Comparison of ENCODE assay signal across 8 mouse cellular contexts in the genomic region with DNA sequence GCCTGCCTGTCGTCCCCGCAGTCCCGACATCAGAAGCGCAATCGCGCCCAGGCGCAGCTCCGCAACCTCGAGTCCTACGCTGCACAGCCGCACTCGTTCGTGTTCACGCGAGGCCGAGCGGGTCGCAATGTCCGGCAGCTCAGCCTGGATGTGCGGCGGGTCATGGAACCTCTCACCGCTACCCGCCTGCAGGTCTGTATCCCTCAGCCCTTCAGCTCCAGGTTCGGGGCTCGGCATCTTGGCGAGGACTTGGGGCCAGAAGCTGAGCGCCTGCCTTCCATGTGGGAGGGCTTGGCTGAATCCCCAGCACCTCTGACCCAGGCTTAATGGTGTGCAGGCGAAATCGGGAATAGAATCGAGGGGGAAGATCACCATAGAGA. TPM values are rescaled to one million over a fixed set of nuclear protein-coding genes. Genes with fewer than 3 reads are reported as not detected.
A peak's percentile ranks its signal among the peaks of the same experiment; 100 is the strongest.
DNase-seq lines count a peak whose midpoint lies in the region; ATAC-seq lines count a peak whose summit lies in the region.

No protein-coding gene starts in this region.

- WGBS in limb, embryonic 13.5 days: under 1% methylated on average over 30 of the region's 30 CpGs
- under 1% methylated on average over 30 of the region's 30 CpGs for WGBS in stomach, embryonic 15.5 days

- H3K9me3 ChIP-seq in megakaryocyte, embryonic 14.5 days: peaks cover 9% of the 10 kb centered on the region
- no peaks in the 10 kb centered on the region for H3K9me3 ChIP-seq in limb, embryonic 13.5 days
- H3K9me3 ChIP-seq in stomach, embryonic 15.5 days: no peaks in the 10 kb centered on the region

- peak overlapping the region; percentile 88 for H3K4me2 ChIP-seq in limb, embryonic 13.5 days (replicated peaks)
- H3K4me2 ChIP-seq in stomach, embryonic 15.5 days: peak overlapping the region; percentile 79

- peak overlapping the region; percentile 95 for H3K9ac ChIP-seq in limb, embryonic 13.5 days
- H3K9ac ChIP-seq in stomach, embryonic 15.5 days: peak overlapping the region; percentile 84

- DNase-seq in adrenal gland, postnatal 14 days: peak; percentile 58
- no peak for DNase-seq in adrenal gland, postnatal 25 days
- DNase-seq in right cerebral cortex, postnatal 25 days: no peak
- no peak for DNase-seq in cerebellum, adult 9-10 months

- no peak for ATAC-seq in megakaryocyte, adult 5-6 weeks (ENCODE audit: poor library complexity, severe bottlenecking)
- ATAC-seq in limb, embryonic 13.5 days (ENCODE audit: low FRiP score, low read depth): no peak; the same call in none of the 2 replicates
- no peak for ATAC-seq in stomach, embryonic 15.5 days (ENCODE audit: insufficient read depth, low FRiP score, low read depth)

- H3K27me3 ChIP-seq in megakaryocyte, embryonic 14.5 days (replicated peaks): no peaks in the 10 kb centered on the region
- no peaks in the 10 kb centered on the region for H3K27me3 ChIP-seq in limb, embryonic 13.5 days
- no peaks in the 10 kb centered on the region for H3K27me3 ChIP-seq in stomach, embryonic 15.5 days (replicated peaks)

- H3K27ac ChIP-seq in limb, embryonic 13.5 days: peak overlapping the region; percentile 94; the same call in 1 of the 2 replicates
- peak overlapping the region; percentile 70 for H3K27ac ChIP-seq in stomach, embryonic 15.5 days

- peak overlapping the region; percentile 100 for H3K4me3 ChIP-seq in megakaryocyte, embryonic 14.5 days (replicated peaks)
- peak overlapping the region; percentile 97 for H3K4me3 ChIP-seq in limb, embryonic 13.5 days
- H3K4me3 ChIP-seq in stomach, embryonic 15.5 days (replicated peaks): peak overlapping the region; percentile 77

- H3K36me3 ChIP-seq in megakaryocyte, embryonic 14.5 days (replicated peaks; ENCODE audit: low read length): peaks cover 42% of the 10 kb centered on the region
- peaks cover 42% of the 10 kb centered on the region for H3K36me3 ChIP-seq in limb, embryonic 13.5 days
- peaks cover 40% of the 10 kb centered on the region for H3K36me3 ChIP-seq in stomach, embryonic 15.5 days

- peaks cover 49% of the 10 kb centered on the region for H3K4me1 ChIP-seq in megakaryocyte, embryonic 14.5 days
- H3K4me1 ChIP-seq in limb, embryonic 13.5 days: peaks cover 9% of the 10 kb centered on the region
- H3K4me1 ChIP-seq in stomach, embryonic 15.5 days: peaks cover 6% of the 10 kb centered on the region

RNA-seq across cellular contexts. Expression of gene Ppan, which starts 0.4 kb away (rescaled TPM):
- 38.0 and 44.2 TPM in 2 replicates for total RNA-seq in adrenal gland, postnatal 14 days (2021)
- 37.2 and 37.3 TPM in 2 replicates for total RNA-seq in adrenal gland, postnatal 25 days (2021)
- 84.5 and 137 TPM in 2 replicates for polyA plus RNA-seq in megakaryocyte, embryonic 14.5 days (2012; ENCODE audit: insufficient read depth, low replicate concordance)
- total RNA-seq in megakaryocyte, adult 5-6 weeks (2015): 5.7 and 7.8 TPM in 2 replicates
- total RNA-seq in megakaryocyte, adult 5-6 weeks (2017): 27.5 and 32.2 TPM in 2 replicates
- 85.9 and 91.3 TPM in 2 replicates for polyA plus RNA-seq in limb, embryonic 13.5 days (2015; fragmentation: Nextera tagmentation; extraction: Ambion mirVana)
- polyA plus RNA-seq in stomach, embryonic 15.5 days (2015; fragmentation: Nextera tagmentation; extraction: Ambion mirVana): 80.9 and 81.3 TPM in 2 replicates

RNA-seq across cellular contexts. Expression of gene Angptl6, which starts 8.8 kb away (rescaled TPM):
- total RNA-seq in adrenal gland, postnatal 14 days (2021): 3.4 and 5.3 TPM in 2 replicates
- total RNA-seq in adrenal gland, postnatal 25 days (2021): 2.9 and 3.7 TPM in 2 replicates
- 4.7 and 5.1 TPM in 2 replicates for polyA plus RNA-seq in megakaryocyte, embryonic 14.5 days (2012; ENCODE audit: insufficient read depth, low replicate concordance)
- total RNA-seq in megakaryocyte, adult 5-6 weeks (2015): 0.62 and 1.3 TPM in 2 replicates
- 0.11 and 0.57 TPM in 2 replicates for total RNA-seq in megakaryocyte, adult 5-6 weeks (2017)
- 2.9 and 3.3 TPM in 2 replicates for polyA plus RNA-seq in limb, embryonic 13.5 days (2015; fragmentation: Nextera tagmentation; extraction: Ambion mirVana)
- 7.5 and 8.1 TPM in 2 replicates for polyA plus RNA-seq in stomach, embryonic 15.5 days (2015; fragmentation: Nextera tagmentation; extraction: Ambion mirVana)

RNA-seq across cellular contexts. Expression of gene Eif3g, which starts 10.0 kb away (rescaled TPM):
- total RNA-seq in adrenal gland, postnatal 14 days (2021): 146 and 155 TPM in 2 replicates
- total RNA-seq in adrenal gland, postnatal 25 days (2021): 143 and 150 TPM in 2 replicates
- polyA plus RNA-seq in megakaryocyte, embryonic 14.5 days (2012; ENCODE audit: insufficient read depth, low replicate concordance): 300 and 342 TPM in 2 replicates
- total RNA-seq in megakaryocyte, adult 5-6 weeks (2015): 88.4 and 102 TPM in 2 replicates
- total RNA-seq in megakaryocyte, adult 5-6 weeks (2017): 79.0 and 80.6 TPM in 2 replicates
- 329 and 337 TPM in 2 replicates for polyA plus RNA-seq in limb, embryonic 13.5 days (2015; fragmentation: Nextera tagmentation; extraction: Ambion mirVana)
- 283 and 327 TPM in 2 replicates for polyA plus RNA-seq in stomach, embryonic 15.5 days (2015; fragmentation: Nextera tagmentation; extraction: Ambion mirVana)

RNA-seq across cellular contexts. Expression of gene A230050P20Rik, which starts 19.9 kb away (rescaled TPM):
- total RNA-seq in adrenal gland, postnatal 14 days (2021): 17.6 and 22.7 TPM in 2 replicates
- 22.5 and 33.4 TPM in 2 replicates for total RNA-seq in adrenal gland, postnatal 25 days (2021)
- polyA plus RNA-seq in megakaryocyte, embryonic 14.5 days (2012; ENCODE audit: insufficient read depth, low replicate concordance): 39.0 and 51.7 TPM in 2 replicates
- 1.5 and 2.3 TPM in 2 replicates for total RNA-seq in megakaryocyte, adult 5-6 weeks (2015)
- 1.4 and 2.6 TPM in 2 replicates for total RNA-seq in megakaryocyte, adult 5-6 weeks (2017)
- polyA plus RNA-seq in limb, embryonic 13.5 days (2015; fragmentation: Nextera tagmentation; extraction: Ambion mirVana): 4.6 and 5.6 TPM in 2 replicates
- polyA plus RNA-seq in stomach, embryonic 15.5 days (2015; fragmentation: Nextera tagmentation; extraction: Ambion mirVana): 20.7 and 21.2 TPM in 2 replicates
